Mouse (Mus musculus) spleen, adult 2 months (tissue): Measurements from ENCODE around the gene Timm8a1.

Experiments
- CTCF ChIP-seq: fragments of 200-500 bp; IDR thresholded peaks from 2 replicates; pipeline ENCODE4 v1.5.1; 2011; ENCODE audit warnings: mild to moderate bottlenecking, inconsistent platforms; ENCODE audit not compliant: insufficient read depth, insufficient read length, insufficient replicate concordance; ENCODE audit errors: extremely low read depth
- POLR2A ChIP-seq: fragments of 200-500 bp; IDR thresholded peaks from 2 replicates; pipeline ENCODE4 v1.6.1; 2011; ENCODE audit warnings: low read depth, low read length, inconsistent platforms

DNA sequence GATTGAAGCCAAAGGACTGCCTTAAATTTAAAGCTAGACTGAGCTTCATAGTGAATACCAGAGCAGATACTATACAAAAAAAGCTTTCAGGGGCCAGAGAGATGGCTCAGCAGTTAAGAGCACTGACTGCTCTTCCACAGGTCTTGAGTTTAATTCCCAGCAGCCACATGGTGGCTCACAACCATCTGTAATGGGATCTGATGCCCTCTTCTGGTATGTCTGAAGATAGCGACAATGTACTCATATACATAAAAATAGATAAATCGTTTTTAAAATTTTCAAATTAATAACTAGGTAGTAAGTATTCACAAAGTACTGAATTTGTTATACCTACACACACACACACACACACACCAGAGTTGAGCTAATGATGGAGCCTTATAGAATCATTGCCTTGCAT, 8.3 kb downstream of the Timm8a1 start:
- TF ChIP-seq CTCF (no peak), POLR2A (no peak)
